In the genomic region with DNA sequence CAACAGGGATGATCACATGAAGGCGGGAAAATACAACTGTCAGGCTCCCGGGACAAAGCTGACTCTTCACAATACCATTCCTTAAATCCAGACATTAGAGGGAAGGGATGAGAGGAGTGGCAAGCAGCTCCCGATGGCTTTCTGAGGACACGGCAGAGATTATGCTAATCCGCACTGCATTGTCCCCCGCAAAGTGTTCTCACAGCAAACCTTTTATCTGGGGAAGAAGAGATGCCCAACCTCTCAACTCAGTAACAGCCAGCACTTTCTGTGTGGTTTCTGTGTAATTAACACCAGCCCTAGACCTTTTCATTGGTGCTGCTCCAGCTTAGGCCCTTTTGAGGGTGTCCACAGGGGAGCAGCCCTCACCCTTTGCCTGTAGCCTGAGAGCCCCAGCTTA, we compare ENCODE assay signal across 22 mouse cellular contexts.
DNase-seq lines count a peak whose midpoint lies in the region; ATAC-seq and TF ChIP-seq lines count a peak whose summit lies in the region.
"Had no signal": no experiment of that assay in that cellular context is flagged by ENCODE, and none has a peak within 500 bp of the region (broad histone marks: within the 10 kb centered on the region; RNA-seq: fewer than 3 reads in every experiment).

No protein-coding gene starts in this region.

- ATAC-seq in hindbrain, embryonic 11.5 days (ENCODE audit: low FRiP score), result no peak
- ATAC-seq in hindbrain, postnatal 0 days, result no peak
- ATAC-seq in forebrain, embryonic 13.5 days, result peak; percentile 51; the same call in 1 of the 2 replicates
- ATAC-seq in midbrain, embryonic 16.5 days, result 0 out of 2 replicates have a peak, but pooled peaks have one; percentile 58
- ATAC-seq: activated CD4-positive, CD25-positive, alpha-beta regulatory T cell, adult 4 months; inflammation-experienced regulatory T-cells, adult 6 months had no signal

- WGBS in hindbrain, embryonic 11.5 days, result 13% methylated on average over 6 of the region's 6 CpGs
- WGBS in hindbrain, postnatal 0 days, result 31% methylated on average over 6 of the region's 6 CpGs
- WGBS in forebrain, embryonic 13.5 days, result 2% methylated on average over 6 of the region's 6 CpGs
- 6% methylated on average over 6 of the region's 6 CpGs for WGBS in midbrain, embryonic 16.5 days

- H3K9ac ChIP-seq in hindbrain, embryonic 11.5 days (ENCODE audit: low read depth, low read length), result no peak overlapping the region
- no peak overlapping the region for H3K9ac ChIP-seq in hindbrain, postnatal 0 days (replicated peaks; ENCODE audit: low read length)
- no peak overlapping the region for H3K9ac ChIP-seq in forebrain, embryonic 13.5 days
- H3K9ac ChIP-seq in midbrain, embryonic 16.5 days (ENCODE audit: low read depth, low read length), result no peak overlapping the region
- H3K9ac ChIP-seq: embryonic facial prominence, embryonic 12.5 days; lung, embryonic 14.5 days had no signal

- no peak overlapping the region for H3K4me2 ChIP-seq in hindbrain, embryonic 11.5 days (replicated peaks; ENCODE audit: low read depth, low read length)
- H3K4me2 ChIP-seq in hindbrain, postnatal 0 days (ENCODE audit: low read depth, low read length), result no peak overlapping the region
- no peak overlapping the region for H3K4me2 ChIP-seq in forebrain, embryonic 13.5 days
- no peak overlapping the region for H3K4me2 ChIP-seq in midbrain, embryonic 16.5 days (ENCODE audit: low read length)
- H3K4me2 ChIP-seq: embryonic facial prominence, embryonic 12.5 days; liver, embryonic 11.5 days; lung, embryonic 14.5 days had no signal

- no peak for TF ChIP-seq CTCF in hindbrain, postnatal 0 days (IDR thresholded peaks at IDR 0.05; ENCODE audit: low read depth)
- no peak for TF ChIP-seq CTCF in brain, embryonic 14.5 days (IDR thresholded peaks at IDR 0.05; ENCODE audit: borderline replicate concordance, extremely low read depth, insufficient read depth, insufficient read length)

- no peaks in the 10 kb centered on the region for H3K9me3 ChIP-seq in hindbrain, embryonic 11.5 days (ENCODE audit: control insufficient read depth, low read length)
- H3K9me3 ChIP-seq in hindbrain, postnatal 0 days (ENCODE audit: low read length), result no peaks in the 10 kb centered on the region
- H3K9me3 ChIP-seq in forebrain, embryonic 13.5 days (replicated peaks), result no peaks in the 10 kb centered on the region
- no peaks in the 10 kb centered on the region for H3K9me3 ChIP-seq in midbrain, embryonic 16.5 days (replicated peaks; ENCODE audit: control insufficient read depth, low read length, poor library complexity, severe bottlenecking)
- H3K9me3 ChIP-seq: embryonic facial prominence, embryonic 12.5 days had no signal

- peaks cover 4% of the 10 kb centered on the region; the same call in 1 of the 2 replicates for H3K4me1 ChIP-seq in hindbrain, embryonic 11.5 days (replicated peaks; ENCODE audit: control insufficient read depth, insufficient read depth, low read length)
- no peaks in the 10 kb centered on the region for H3K4me1 ChIP-seq in hindbrain, postnatal 0 days (ENCODE audit: insufficient read depth, low read length)
- peaks cover 18% of the 10 kb centered on the region for H3K4me1 ChIP-seq in forebrain, embryonic 13.5 days
- 0 out of 2 replicates have a peak, but pooled peaks cover 6% of the 10 kb centered on the region for H3K4me1 ChIP-seq in midbrain, embryonic 16.5 days (ENCODE audit: control insufficient read depth, insufficient read depth, low read length)
- H3K4me1 ChIP-seq: embryonic facial prominence, embryonic 12.5 days had no signal

- no peaks in the 10 kb centered on the region for H3K27me3 ChIP-seq in hindbrain, embryonic 11.5 days (ENCODE audit: control insufficient read depth, insufficient read depth, low read length)
- H3K27me3 ChIP-seq in hindbrain, postnatal 0 days (ENCODE audit: insufficient read depth, low read length), result no peaks in the 10 kb centered on the region; the same call in 1 of the 2 replicates
- peaks cover 26% of the 10 kb centered on the region for H3K27me3 ChIP-seq in forebrain, embryonic 13.5 days
- no peaks in the 10 kb centered on the region for H3K27me3 ChIP-seq in midbrain, embryonic 16.5 days (ENCODE audit: control insufficient read depth, insufficient read depth, low read depth, low read length)
- H3K27me3 ChIP-seq: embryonic facial prominence, embryonic 12.5 days had no signal

- no peak overlapping the region for H3K27ac ChIP-seq in hindbrain, embryonic 11.5 days (ENCODE audit: low read depth, low read length)
- no peak overlapping the region for H3K27ac ChIP-seq in hindbrain, postnatal 0 days
- no peak overlapping the region for H3K27ac ChIP-seq in forebrain, embryonic 13.5 days
- no peak overlapping the region for H3K27ac ChIP-seq in midbrain, embryonic 16.5 days (ENCODE audit: low read length)
- H3K27ac ChIP-seq: embryonic facial prominence, embryonic 12.5 days; macrophage had no signal

- TF ChIP-seq POLR2A in brain, embryonic 14.5 days (IDR thresholded peaks at IDR 0.05; ENCODE audit: borderline replicate concordance, extremely low read depth, insufficient read depth, insufficient read length, poor library complexity, severe bottlenecking), result no peak

- peak; percentile 12 for DNase-seq in hindbrain, embryonic 11.5 days (ENCODE audit: low spot score)
- DNase-seq in hindbrain, postnatal 0 days (ENCODE audit: low spot score), result no peak
- peak; percentile 73 for DNase-seq in brain, embryonic 14.5 days (ENCODE audit: low read depth)
- DNase-seq in heart, adult 18-20 months, result no peak
- DNase-seq in B cell, adult 2 months, result no peak
- DNase-seq: adrenal gland, postnatal 10 days; cerebellum, adult 11 months; cerebellum, postnatal 14 days; gastrocnemius, postnatal 14 days; kidney, adult 8-10 months; kidney, postnatal 36 days; left cerebral cortex, postnatal 4 days; lung, embryonic 14.5 days; thymus, postnatal 25 days had no signal

- H3K36me3 ChIP-seq in hindbrain, embryonic 11.5 days (ENCODE audit: control insufficient read depth, insufficient read depth, low read length), result no peaks in the 10 kb centered on the region
- no peaks in the 10 kb centered on the region for H3K36me3 ChIP-seq in hindbrain, postnatal 0 days (ENCODE audit: insufficient read depth, low read length)
- no peaks in the 10 kb centered on the region for H3K36me3 ChIP-seq in forebrain, embryonic 13.5 days (ENCODE audit: poor library complexity, severe bottlenecking)
- H3K36me3 ChIP-seq in midbrain, embryonic 16.5 days (ENCODE audit: control insufficient read depth, insufficient read depth, low read length), result no peaks in the 10 kb centered on the region
- H3K36me3 ChIP-seq: embryonic facial prominence, embryonic 12.5 days had no signal

- H3K4me3 ChIP-seq in hindbrain, embryonic 11.5 days (ENCODE audit: low read depth, low read length), result no peak overlapping the region
- H3K4me3 ChIP-seq in hindbrain, postnatal 0 days (ENCODE audit: low read length), result no peak overlapping the region
- no peak overlapping the region for H3K4me3 ChIP-seq in forebrain, embryonic 13.5 days
- H3K4me3 ChIP-seq in midbrain, embryonic 16.5 days (ENCODE audit: low read depth, low read length), result no peak overlapping the region
- H3K4me3 ChIP-seq: embryonic facial prominence, embryonic 12.5 days; erythroblast, embryonic 14.5 days had no signal

Comparison
In these comparisons a context has a peak if more than half of its experiments do, and no peak if none do; other contexts are left out.
1. DNase-seq: peak in hindbrain, embryonic 11.5 days (single experiment) and brain, embryonic 14.5 days (single experiment); none in hindbrain, postnatal 0 days (single experiment), heart, adult 18-20 months (0 of 2) and B cell, adult 2 months (0 of 2).
2. ATAC-seq: peak in forebrain, embryonic 13.5 days (single experiment) and midbrain, embryonic 16.5 days (single experiment); none in hindbrain, embryonic 11.5 days (single experiment) and hindbrain, postnatal 0 days (single experiment).